15 mouse cellular contexts compared by ENCODE assay signal in genomic region chr12:112991444-112991843, GRCm38 (mm10).
"Had no signal": no experiment of that assay in that cellular context is flagged by ENCODE, and none has a peak within 500 bp of the region (broad histone marks: within the 10 kb centered on the region; RNA-seq: fewer than 3 reads in every experiment).

No protein-coding gene starts in this region.

- ATAC-seq: intestine, embryonic 16.5 days; lung, postnatal 0 days; midbrain, embryonic 13.5 days had no signal

- H3K9me3 ChIP-seq: limb, embryonic 13.5 days; midbrain, embryonic 13.5 days had no signal

- H3K4me1 ChIP-seq: limb, embryonic 13.5 days had no signal

- H3K27ac ChIP-seq: kidney, postnatal 0 days; layer of hippocampus, adult 2 months; limb, embryonic 13.5 days; liver, embryonic 14.5 days; midbrain, embryonic 13.5 days had no signal

- DNase-seq: kidney, adult 8-10 months; kidney, postnatal 4 days; left cerebral cortex, postnatal 4 days; lung, adult 2 months; lung, postnatal 36 days; right cerebral cortex, adult 18-20 months; thymus, adult 2 months; thymus, postnatal 25 days had no signal

- H3K4me3 ChIP-seq: layer of hippocampus, adult 2 months; limb, embryonic 13.5 days; midbrain, embryonic 13.5 days had no signal

- H3K27me3 ChIP-seq: limb, embryonic 13.5 days; midbrain, embryonic 13.5 days had no signal

- H3K9ac ChIP-seq: limb, embryonic 13.5 days; liver, embryonic 14.5 days; midbrain, embryonic 13.5 days had no signal

- H3K4me2 ChIP-seq: limb, embryonic 13.5 days; midbrain, embryonic 13.5 days had no signal
